Mouse (Mus musculus) T-cell, adult 66 days (primary cell): ENCODE data around the gene Ncf2. TPM values are rescaled to one million over a fixed set of nuclear protein-coding genes. Genes with fewer than 3 reads are reported as not detected.

Experiments
- total RNA-seq, 2 experiments: library from RNA; stranded (reverse); gene quantifications; 3 replicates in 1 of 2; 4 replicates in 1 of 2; pipeline ENCODE4 v1.2.4; 2023

Gene Ncf2
- 10 to 100 TPM in 1 of 2 experiments, 1 to 10 TPM in 1; 2.5 to 10.0 TPM for total RNA-seq

GRCm38 (mm10) chr1:152799897-152800296 is at the start of gene Ncf2:
TSS of gene Ncf2 (plus strand) at chr1:152800194.

GRCm38 (mm10) chr1:152750312-152750965 is 49.6 kb upstream of the Ncf2 start, which contains the start of gene Apobec4:
TSS of gene Apobec4 (plus strand) at chr1:152750551.

GRCm38 (mm10) chr1:152766032-152766772 is 33.8 kb upstream of the Ncf2 start, which contains the start of the genes Rgl1 and Arpc5:
TSS of gene Rgl1 (minus strand) at chr1:152766351.
TSS of gene Arpc5 (plus strand) at chr1:152766542.

Other genes with a start within 250 kb of the Ncf2 start
- not detected for gene Apobec4, start 49.6 kb upstream of the Ncf2 start, total RNA-seq
- gene Rgl1, start 33.8 kb upstream of the Ncf2 start, total RNA-seq: 1 to 10 TPM; 1.8 to 3.6 TPM
- 100 to 1,000 TPM; 235 to 257 TPM for gene Arpc5, start 33.7 kb upstream of the Ncf2 start, total RNA-seq
- gene Smg7, start 102.5 kb downstream of the Ncf2 start, total RNA-seq: 100 to 1,000 TPM; 119 to 135 TPM
- 1 to 10 TPM; 3.0 to 4.1 TPM for gene Nmnat2, start 154.8 kb downstream of the Ncf2 start, total RNA-seq